Mouse (Mus musculus) limb, embryonic 12.5 days (tissue): ENCODE data around the gene Slc27a3. TPM values are rescaled to one million over a fixed set of nuclear protein-coding genes. Genes with fewer than 3 reads are reported as not detected.

Experiments used
- ATAC-seq: fragments of 200-750 bp; cut with Nextera tagmentation; 2 replicates; pipeline ENCODE4 v1.8.0; 2017; ENCODE audit warnings: low read depth, moderate TSS enrichment; ENCODE audit not compliant: insufficient number of reproducible peaks, insufficient read depth, low FRiP score, low TSS enrichment
- H3K27ac ChIP-seq: fragments of 300-500 bp; sonication (generic); 2 replicates; pipeline ENCODE4 v1.5.1; 2016; ENCODE audit warnings: mild to moderate bottlenecking, moderate library complexity
- H3K27me3 ChIP-seq: fragments of 300-500 bp; sonication (generic); 2 replicates; pipeline ENCODE4 v1.6.1; 2016; ENCODE audit warnings: mild to moderate bottlenecking, moderate library complexity
- H3K36me3 ChIP-seq: fragments of 300-500 bp; sonication (generic); 2 replicates; pipeline ENCODE4 v1.6.1; 2016; ENCODE audit warnings: mild to moderate bottlenecking, moderate library complexity
- H3K4me1 ChIP-seq: fragments of 300-500 bp; sonication (generic); replicated peaks from 2 replicates; pipeline ENCODE4 v1.6.1; 2016
- H3K4me2 ChIP-seq: fragments of 300-500 bp; sonication (generic); 2 replicates; pipeline ENCODE4 v1.6.1; 2016; ENCODE audit warnings: mild to moderate bottlenecking, moderate library complexity
- H3K4me3 ChIP-seq: fragments of 300-500 bp; sonication (generic); replicated peaks from 2 replicates; pipeline ENCODE4 v1.5.1; 2016; ENCODE audit warnings: mild to moderate bottlenecking
- H3K9ac ChIP-seq: fragments of 300-500 bp; sonication (generic); replicated peaks from 2 replicates; pipeline ENCODE4 v1.6.1; 2016; ENCODE audit warnings: mild to moderate bottlenecking, moderate library complexity
- H3K9me3 ChIP-seq: fragments of 300-500 bp; sonication (generic); 2 replicates; pipeline ENCODE4 v1.6.1; 2016; ENCODE audit warnings: mild to moderate bottlenecking, moderate library complexity
- WGBS: fragments of 180-500 bp; shearing (Covaris S2); methylation state at CpG from one replicate; pipeline ENCODE4 v1.1.7; 2016; 5-methylcytosine and 5-hydroxymethylcytosine counted together
- polyA plus RNA-seq: library from polyadenylated mRNA; unstranded; fragments of >200 nt; fragmentation: Nextera tagmentation; extraction: Ambion mirVana; gene quantifications from 2 replicates; pipeline ENCODE4 v1.2.1, GENCODE M21; 2016

Slc27a3 gene
- 43.6 and 43.8 TPM in 2 replicates for polyA plus RNA-seq

DNA sequence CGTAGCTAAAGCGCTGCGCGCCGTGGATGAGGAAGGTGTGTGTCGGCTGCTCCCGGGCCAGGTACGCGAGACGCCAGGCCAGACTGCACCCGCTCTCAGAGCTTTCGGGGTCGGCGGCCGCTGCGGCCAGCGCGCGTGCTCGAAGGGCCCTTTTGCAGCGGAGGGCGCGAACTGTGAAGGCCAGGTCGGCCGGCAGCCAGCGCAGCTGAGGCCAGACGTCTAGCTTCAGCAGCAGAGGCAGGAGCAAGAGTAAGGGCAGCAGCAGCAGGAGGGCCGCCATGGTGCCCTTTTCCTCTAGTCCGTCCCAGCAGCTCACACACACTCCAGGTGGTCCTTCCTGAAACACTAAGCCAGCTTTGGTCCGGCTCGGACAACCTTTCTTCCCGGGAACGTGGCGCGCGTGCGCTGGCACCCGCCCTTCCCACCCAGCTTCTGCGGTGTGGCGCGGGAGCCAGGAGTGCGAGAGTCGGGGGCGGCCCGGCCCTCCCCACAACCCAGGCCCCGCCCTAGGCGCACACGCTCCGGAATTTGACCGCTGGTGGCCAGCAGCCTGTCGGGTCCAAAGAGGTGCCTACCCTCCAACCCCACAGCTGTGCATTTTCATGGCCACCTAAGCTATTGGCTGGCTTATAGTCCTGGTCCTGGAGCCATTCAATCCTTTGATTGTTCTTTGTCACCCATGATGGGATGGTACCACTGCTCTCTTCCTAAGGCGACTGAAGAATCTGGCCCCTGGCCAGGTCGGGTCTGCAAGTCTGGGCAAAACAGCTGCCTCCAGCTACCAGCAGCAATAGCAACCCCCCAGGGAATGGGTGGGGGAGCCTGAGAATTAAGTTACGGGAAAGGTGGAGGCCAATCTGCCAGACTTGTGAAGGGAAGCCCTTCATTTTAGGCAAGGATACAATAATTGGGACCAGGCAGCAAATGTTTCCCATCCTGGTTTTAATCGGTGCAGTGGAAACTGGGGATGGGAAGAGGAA, at the start of gene Slc27a3:
Gene Slc27a3, minus strand, starts transcription at position 428 of the 980 bp plus-strand sequence.
- Histone ChIP-seq H3K36me3 (peaks cover 65% of the 10 kb centered on the region), H3K27ac (peak within 1 kb of the TSS; percentile 99), H3K4me1 (peaks cover 36% of the 10 kb centered on the region), H3K4me2 (peak within 1 kb of the TSS; percentile 83), H3K27me3 (no peaks in the 10 kb centered on the region), H3K9ac (peak within 1 kb of the TSS; percentile 87), H3K4me3 (peak within 1 kb of the TSS; percentile 69), H3K9me3 (no peaks in the 10 kb centered on the region)
- peak; percentile 72 for ATAC-seq
- WGBS = under 1% methylated on average over 55 of the region's 55 CpGs

- peaks cover 9% of the 10 kb centered on the region for H3K4me1 ChIP-seq
Measured at GRCm38 (mm10) chr3:90437131-90437530, 47.4 kb upstream of the Slc27a3 start.

GRCm38 (mm10) chr3:90434073-90434730, 44.5 kb upstream of the Slc27a3 start:
- no peaks in the 10 kb centered on the region for H3K9me3 ChIP-seq
- H3K4me1 ChIP-seq = peaks cover 22% of the 10 kb centered on the region
- 0 out of 2 replicates have a peak, but pooled peaks cover 9% of the 10 kb centered on the region for H3K36me3 ChIP-seq
- H3K4me2 ChIP-seq = peak overlapping the region; percentile 76
- peak overlapping the region; percentile 97; the same call in 1 of the 2 replicates for H3K27ac ChIP-seq
- ATAC-seq = no peak
- H3K4me3 ChIP-seq = peak overlapping the region; percentile 78
- H3K27me3 ChIP-seq = no peaks in the 10 kb centered on the region
- WGBS = 63% methylated on average over 11 of the region's 11 CpGs
- no peak overlapping the region; the same call in 1 of the 2 replicates for H3K9ac ChIP-seq

More at GRCm38 (mm10) chr3:90437131-90437530, 47.4 kb upstream of the Slc27a3 start:
- no peak for ATAC-seq
- Histone ChIP-seq H3K36me3 (no peaks in the 10 kb centered on the region), H3K9me3 (no peaks in the 10 kb centered on the region), H3K4me2 (no peak overlapping the region), H3K27ac (no peak overlapping the region), H3K9ac (no peak overlapping the region), H3K4me3 (no peak overlapping the region), H3K27me3 (no peaks in the 10 kb centered on the region)
- WGBS = 74% methylated on average over 4 of the region's 4 CpGs

GRCm38 (mm10) chr3:90433381-90434020, 43.8 kb upstream of the Slc27a3 start, which contains the start of gene Ints3:
Gene Ints3, minus strand, starts transcription at chr3:90433622.
- peak within 1 kb of the TSS; percentile 76 for H3K4me2 ChIP-seq
- no peaks in the 10 kb centered on the region for H3K27me3 ChIP-seq
- H3K4me3 ChIP-seq = peak within 1 kb of the TSS; percentile 78
- WGBS = under 1% methylated on average over 52 of the region's 52 CpGs
- H3K36me3 ChIP-seq = 0 out of 2 replicates have a peak, but pooled peaks cover 16% of the 10 kb centered on the region
- H3K27ac ChIP-seq = peak within 1 kb of the TSS; percentile 97
- H3K9me3 ChIP-seq = no peaks in the 10 kb centered on the region
- peak within 1 kb of the TSS; percentile 93 for H3K9ac ChIP-seq
- ATAC-seq = peak; percentile 99
- peaks cover 22% of the 10 kb centered on the region for H3K4me1 ChIP-seq

DNA sequence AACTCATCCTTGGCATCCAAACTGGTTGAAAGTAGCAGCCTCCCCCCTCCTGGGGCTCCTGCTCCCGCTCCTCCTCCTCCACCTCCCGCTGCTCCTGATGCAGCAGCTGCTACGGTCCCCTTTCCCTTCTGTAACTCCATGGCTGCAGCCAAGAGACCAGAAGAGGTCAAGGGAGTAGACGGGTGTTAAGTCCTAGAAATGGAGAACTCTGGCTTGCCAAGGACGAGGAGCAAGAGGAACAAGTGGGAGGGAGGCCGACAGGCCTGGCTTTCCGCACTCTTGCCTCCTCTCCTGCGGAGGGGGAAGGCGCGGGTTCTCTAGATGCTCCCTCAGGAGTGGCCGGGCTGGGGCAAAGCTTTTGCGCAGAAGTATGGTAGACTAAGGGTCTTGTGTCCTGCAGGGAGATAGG, 43.1 kb upstream of the Slc27a3 start:
- peak; percentile 13; the same call in 1 of the 2 replicates for ATAC-seq
- H3K9me3 ChIP-seq = no peaks in the 10 kb centered on the region
- under 1% methylated on average over 12 of the region's 12 CpGs for WGBS

GRCm38 (mm10) chr3:90432348-90432747, 42.6 kb upstream of the Slc27a3 start:
- Histone ChIP-seq H3K4me1 (peaks cover 25% of the 10 kb centered on the region), H3K4me3 (peak overlapping the region; percentile 78), H3K9me3 (no peaks in the 10 kb centered on the region), H3K27me3 (no peaks in the 10 kb centered on the region), H3K4me2 (peak overlapping the region; percentile 76), H3K36me3 (0 out of 2 replicates have a peak, but pooled peaks cover 16% of the 10 kb centered on the region), H3K9ac (peak overlapping the region; percentile 93), H3K27ac (no peak overlapping the region)
- WGBS = 18% methylated on average over 2 of the region's 2 CpGs
- ATAC-seq = no peak

More for the DNA sequence above, 43.1 kb upstream of the Slc27a3 start:
- Histone ChIP-seq H3K27ac (peak overlapping the region; percentile 97), H3K27me3 (no peaks in the 10 kb centered on the region), H3K4me1 (peaks cover 22% of the 10 kb centered on the region), H3K4me3 (peak overlapping the region; percentile 78), H3K9ac (peak overlapping the region; percentile 93), H3K36me3 (0 out of 2 replicates have a peak, but pooled peaks cover 16% of the 10 kb centered on the region), H3K4me2 (peak overlapping the region; percentile 76)

- H3K27me3 ChIP-seq = no peaks in the 10 kb centered on the region
- ATAC-seq = no peak
- peaks cover 25% of the 10 kb centered on the region for H3K36me3 ChIP-seq
- H3K4me1 ChIP-seq = peaks cover 33% of the 10 kb centered on the region
- H3K27ac ChIP-seq = no peak overlapping the region
- no peak overlapping the region for H3K4me2 ChIP-seq
- 86% methylated on average over 3 of the region's 3 CpGs for WGBS
- no peak overlapping the region for H3K9ac ChIP-seq
- no peaks in the 10 kb centered on the region for H3K9me3 ChIP-seq
- H3K4me3 ChIP-seq = no peak overlapping the region
Measured at GRCm38 (mm10) chr3:90429576-90429975, 39.8 kb upstream of the Slc27a3 start.

DNA sequence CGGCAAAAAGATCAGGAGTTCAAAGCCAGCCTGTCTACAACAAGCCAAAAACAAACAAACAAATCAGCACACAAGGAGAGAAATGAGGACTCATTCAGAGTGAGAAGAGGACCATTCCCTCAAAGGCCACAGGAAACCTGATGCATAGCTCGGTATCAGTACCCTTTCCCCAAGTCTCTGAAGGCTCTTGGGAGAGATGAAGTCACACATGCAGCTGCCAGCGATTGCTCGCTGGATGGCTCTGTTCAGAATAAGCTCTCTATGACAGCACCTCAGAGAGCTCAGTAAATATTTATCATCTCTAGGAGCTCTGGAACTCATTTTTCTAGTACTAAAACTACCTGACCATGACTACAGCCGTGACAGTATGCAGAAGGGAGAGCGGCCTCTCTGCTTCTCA, 38.4 kb upstream of the Slc27a3 start:
- Histone ChIP-seq H3K9ac (no peak overlapping the region), H3K36me3 (peaks cover 38% of the 10 kb centered on the region), H3K4me1 (peaks cover 27% of the 10 kb centered on the region), H3K4me3 (no peak overlapping the region), H3K27me3 (no peaks in the 10 kb centered on the region), H3K9me3 (no peaks in the 10 kb centered on the region), H3K27ac (no peak overlapping the region), H3K4me2 (no peak overlapping the region)
- no peak for ATAC-seq
- 88% methylated on average over 6 of the region's 6 CpGs for WGBS

DNA sequence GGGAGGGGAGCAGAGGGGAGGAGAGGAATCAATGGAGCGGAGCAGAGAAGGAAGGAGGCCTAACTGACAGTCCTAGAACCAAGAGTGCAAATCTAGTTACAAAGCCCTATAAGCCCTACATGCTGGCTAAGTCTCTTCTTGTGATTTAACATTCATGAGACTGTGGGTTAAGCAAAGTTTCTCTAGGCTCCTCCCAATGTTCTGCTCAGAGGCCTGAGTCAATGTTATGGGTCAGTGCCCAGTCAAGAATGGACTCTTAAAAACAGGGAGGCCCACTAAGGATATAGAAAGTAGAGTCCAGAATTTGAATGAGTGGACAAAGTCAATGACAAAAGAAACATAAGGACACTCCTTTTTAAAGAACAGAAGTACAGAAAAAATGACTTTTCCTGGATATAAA, 37.8 kb upstream of the Slc27a3 start:
- H3K4me2 ChIP-seq = no peak overlapping the region
- H3K4me1 ChIP-seq = peaks cover 27% of the 10 kb centered on the region
- H3K36me3 ChIP-seq = peaks cover 44% of the 10 kb centered on the region
- no peak overlapping the region for H3K27ac ChIP-seq
- H3K9ac ChIP-seq = no peak overlapping the region
- no peak for ATAC-seq
- H3K4me3 ChIP-seq = no peak overlapping the region
- WGBS = 63% methylated on average over 1 of the region's 1 CpGs
- no peaks in the 10 kb centered on the region for H3K27me3 ChIP-seq
- no peaks in the 10 kb centered on the region for H3K9me3 ChIP-seq

GRCm38 (mm10) chr3:90425499-90425898, 35.8 kb upstream of the Slc27a3 start:
- no peaks in the 10 kb centered on the region for H3K9me3 ChIP-seq
- no peak overlapping the region for H3K27ac ChIP-seq
- H3K9ac ChIP-seq = no peak overlapping the region
- peaks cover 11% of the 10 kb centered on the region for H3K4me1 ChIP-seq
- ATAC-seq = no peak
- no peak overlapping the region for H3K4me2 ChIP-seq
- no peak overlapping the region for H3K4me3 ChIP-seq
- peaks cover 61% of the 10 kb centered on the region for H3K36me3 ChIP-seq
- 87% methylated on average over 2 of the region's 2 CpGs for WGBS
- H3K27me3 ChIP-seq = no peaks in the 10 kb centered on the region
